Mouse (Mus musculus) MEL (cell line): ENCODE data around the gene Hoxc4. TPM values are rescaled to one million over a fixed set of nuclear protein-coding genes. Genes with fewer than 3 reads are reported as not detected.

ENCODE experiments used
- DNase-seq: peaks from one replicate; pipeline ENCODE4 v3.0.0; 2011; ENCODE audit warnings: low read depth, low spot score
- H3K27ac ChIP-seq: 2 replicates; pipeline ENCODE4 v1.5.1; 2012; ENCODE audit warnings: low read depth, mild to moderate bottlenecking, control low read depth, low read length, moderate library complexity; ENCODE audit not compliant: control insufficient read depth
- H3K27me3 ChIP-seq, 2 experiments: fragments of 150-350 bp in 1 of 2; sonication (generic) in 1 of 2; 2 replicates each; pipeline ENCODE4 v1.6.1; 2012; ENCODE audit warnings: low read length in 2 of 2, mild to moderate bottlenecking in 2 of 2, improper control_type of control experiment in 1 of 2, moderate library complexity in 1 of 2; ENCODE audit not compliant: insufficient read depth in 2 of 2, control insufficient read depth in 1 of 2
- H3K36me3 ChIP-seq, 2 experiments: 2 replicates each; pipeline ENCODE4 v1.6.1; 2012 to 2014; ENCODE audit warnings: low read length in 2 of 2, improper control_type of control experiment in 1 of 2, inconsistent platforms in 1 of 2, mild to moderate bottlenecking in 1 of 2; ENCODE audit not compliant: insufficient read depth in 2 of 2, control insufficient read depth in 1 of 2
- H3K4me1 ChIP-seq, 2 experiments: fragments of 150-350 bp in 1 of 2; sonication (generic) in 1 of 2; 2 replicates each; pipeline ENCODE4 v1.6.1; 2012; ENCODE audit warnings: low read length in 2 of 2, improper control_type of control experiment in 1 of 2, mild to moderate bottlenecking in 1 of 2; ENCODE audit not compliant: insufficient read depth in 2 of 2, control insufficient read depth in 1 of 2
- H3K4me3 ChIP-seq, 2 experiments: fragments of 150-350 bp in 1 of 2; sonication (generic) in 1 of 2; 2 replicates each; pipeline ENCODE4 v1.5.1; 2012; ENCODE audit warnings: low read depth in 2 of 2, low read length in 2 of 2, mild to moderate bottlenecking in 2 of 2, moderate library complexity in 2 of 2, control low read depth in 1 of 2, improper control_type of control experiment in 1 of 2; ENCODE audit not compliant: control insufficient read depth in 1 of 2, insufficient read depth in 1 of 2
- H3K79me2 ChIP-seq: 2 replicates; pipeline ENCODE4 v1.6.1; 2012; ENCODE audit warnings: mild to moderate bottlenecking, low read length, moderate library complexity; ENCODE audit not compliant: control insufficient read depth, poor library complexity, insufficient read depth
- H3K9ac ChIP-seq: 2 replicates; pipeline ENCODE4 v1.6.1; 2012; ENCODE audit warnings: low read depth, mild to moderate bottlenecking, control low read depth, low read length, moderate library complexity; ENCODE audit not compliant: control insufficient read depth, poor library complexity, severe bottlenecking
- H3K9me3 ChIP-seq: fragments of 150-350 bp; sonication (generic); replicated peaks from 2 replicates; pipeline ENCODE4 v1.6.1; 2012; ENCODE audit warnings: mild to moderate bottlenecking, low read length, improper control_type of control experiment, moderate library complexity; ENCODE audit not compliant: insufficient read depth
- BHLHE40 ChIP-seq: IDR thresholded peaks from 2 replicates; pipeline ENCODE4 v1.6.1; 2012; ENCODE audit warnings: low read depth, mild to moderate bottlenecking, inconsistent platforms, low read length, improper control_type of control experiment, borderline replicate concordance
- MAX ChIP-seq: IDR thresholded peaks from 2 replicates; pipeline ENCODE4 v1.6.1; 2011; ENCODE audit warnings: low read length, improper control_type of control experiment
- MAZ ChIP-seq: IDR thresholded peaks from 2 replicates; pipeline ENCODE4 v1.6.1; 2012; ENCODE audit warnings: low read depth, mild to moderate bottlenecking, inconsistent platforms, low read length, improper control_type of control experiment
- MXI1 ChIP-seq: IDR thresholded peaks from 2 replicates; pipeline ENCODE4 v1.6.1; 2011; ENCODE audit warnings: mild to moderate bottlenecking, low read depth, low read length, improper control_type of control experiment
- NELFE ChIP-seq: IDR thresholded peaks from 2 replicates; pipeline ENCODE4 v1.6.1; 2011; ENCODE audit warnings: low read depth, low read length, improper control_type of control experiment
- POLR2A ChIP-seq, 2 experiments: IDR thresholded peaks; 2 replicates each; pipeline ENCODE4 v1.6.1; 2011 to 2012; ENCODE audit warnings: low read length in 2 of 2, mild to moderate bottlenecking in 2 of 2, control low read depth in 1 of 2, improper control_type of control experiment in 1 of 2, low read depth in 1 of 2, moderate library complexity in 1 of 2; ENCODE audit not compliant: control insufficient read depth in 1 of 2, insufficient read depth in 1 of 2, poor library complexity in 1 of 2
- POLR2AphosphoS2 ChIP-seq: IDR thresholded peaks from 2 replicates; pipeline ENCODE4 v1.6.1; 2011; ENCODE audit warnings: low read length, improper control_type of control experiment
- POLR2AphosphoS5 ChIP-seq: IDR thresholded peaks from 2 replicates; pipeline ENCODE4 v1.6.1; 2012; ENCODE audit warnings: low read depth, borderline replicate concordance, mild to moderate bottlenecking, inconsistent platforms, low read length, moderate library complexity, mixed read lengths
- RAD21 ChIP-seq: IDR thresholded peaks from 2 replicates; pipeline ENCODE4 v1.6.1; 2011; ENCODE audit warnings: mild to moderate bottlenecking, low read depth, low read length, improper control_type of control experiment
- SIN3A ChIP-seq: IDR thresholded peaks from 2 replicates; pipeline ENCODE4 v1.6.1; 2012; ENCODE audit warnings: low read length, improper control_type of control experiment, inconsistent platforms
- SMC3 ChIP-seq: IDR thresholded peaks from 2 replicates; pipeline ENCODE4 v1.6.1; 2011; ENCODE audit warnings: low read depth, low read length, improper control_type of control experiment
- TAL1 ChIP-seq: IDR thresholded peaks from 2 replicates; pipeline ENCODE4 v1.6.1; 2012; ENCODE audit warnings: mild to moderate bottlenecking, inconsistent platforms, low read length, moderate library complexity, mixed read lengths
- UBTF ChIP-seq: IDR thresholded peaks from 2 replicates; pipeline ENCODE4 v1.6.1; 2012; ENCODE audit warnings: low read depth, mild to moderate bottlenecking, inconsistent platforms, low read length, improper control_type of control experiment, moderate library complexity, borderline replicate concordance; ENCODE audit not compliant: insufficient read depth
- USF2 ChIP-seq, 2 experiments: IDR thresholded peaks; 2 replicates each; pipeline ENCODE4 v1.6.1; 2011 to 2012; ENCODE audit warnings: improper control_type of control experiment in 2 of 2, low read length in 2 of 2, borderline replicate concordance in 1 of 2, inconsistent platforms in 1 of 2, low read depth in 1 of 2, mild to moderate bottlenecking in 1 of 2; ENCODE audit not compliant: insufficient read depth in 1 of 2
- ZKSCAN1 ChIP-seq: IDR thresholded peaks from 2 replicates; pipeline ENCODE4 v1.6.1; 2012; ENCODE audit warnings: low read depth, mild to moderate bottlenecking, inconsistent platforms, low read length, improper control_type of control experiment, moderate library complexity
- ZMIZ1 ChIP-seq: IDR thresholded peaks from 2 replicates; pipeline ENCODE4 v1.6.1; 2012; ENCODE audit warnings: low read depth, mild to moderate bottlenecking, inconsistent platforms, low read length, improper control_type of control experiment, moderate library complexity
- ZNF384 ChIP-seq: IDR thresholded peaks from 2 replicates; pipeline ENCODE4 v1.6.1; 2012; ENCODE audit warnings: low read depth, mild to moderate bottlenecking, inconsistent platforms, low read length, improper control_type of control experiment
- polyA plus RNA-seq, 2 experiments: library from polyadenylated mRNA; stranded (reverse) in 1 of 2; unstranded in 1 of 2; fragments of >175 nt in 1 of 2; fragments of >200 nt in 1 of 2; gene quantifications; 2 replicates each; pipeline versions ENCODE4 v1.2.1 to v1.2.4; 2012; ENCODE audit warnings: low replicate concordance in 2 of 2, low read depth in 1 of 2; ENCODE audit not compliant: insufficient read length in 2 of 2, insufficient read depth in 1 of 2, missing spikeins in 1 of 2
- total RNA-seq: library from RNA; depleted of rRNA; stranded (reverse); fragments of 300-350 nt; gene quantifications from 2 replicates; pipeline ENCODE4 v1.2.3, GENCODE M21; 2012

The Hoxc4 gene
- total and polyA plus RNA-seq, 3 experiments, result 2.6 to 9.4 TPM; not detected in 1

GRCm38 (mm10) chr15:103015009-103015399 is 3.7 kb upstream of the Hoxc4 start:
- TF ChIP-seq ZMIZ1, result no peak
- no peak for TF ChIP-seq MXI1
- no peak for TF ChIP-seq POLR2AphosphoS5
- no peak for TF ChIP-seq MAZ
- TF ChIP-seq ZNF384, result no peak

GRCm38 (mm10) chr15:103015406-103016166 is 3.1 kb upstream of the Hoxc4 start:
- Histone ChIP-seq H3K4me3 (no peak overlapping the region), H3K9me3 (no peaks in the 10 kb centered on the region), H3K27me3 (no peaks in the 10 kb centered on the region), H3K4me1 (no peaks in the 10 kb centered on the region), H3K79me2 (peaks cover 7% of the 10 kb centered on the region; the same call in 1 of the 2 replicates), H3K36me3 (no peaks in the 10 kb centered on the region), H3K27ac (no peak overlapping the region), H3K9ac (no peak overlapping the region)
- TF ChIP-seq USF2 (IDR thresholded peaks at IDR 0.05; ENCODE audit: borderline replicate concordance in 1 of 2, insufficient read depth in 1 of 2, low read depth in 1 of 2, low read length in 2 of 2) (no peak), MAX (no peak), ZKSCAN1 (no peak), BHLHE40 (no peak), RAD21 (no peak), POLR2A (IDR thresholded peaks at IDR 0.05; ENCODE audit: control insufficient read depth in 1 of 2, insufficient read depth in 1 of 2, low read depth in 1 of 2, low read length in 2 of 2, poor library complexity in 1 of 2) (no peak), SIN3A (no peak), SMC3 (no peak), POLR2AphosphoS2 (no peak), NELFE (no peak), POLR2AphosphoS5 (no peak), MAZ (no peak), UBTF (no peak), TAL1 (no peak)
- no peak for DNase-seq

More at GRCm38 (mm10) chr15:103015009-103015399, 3.7 kb upstream of the Hoxc4 start:
- Histone ChIP-seq H3K36me3 (no peaks in the 10 kb centered on the region), H3K27me3 (no peaks in the 10 kb centered on the region), H3K27ac (no peak overlapping the region), H3K4me3 (no peak overlapping the region), H3K79me2 (peaks cover 7% of the 10 kb centered on the region; the same call in 1 of the 2 replicates), H3K4me1 (0 out of 4 replicates have a peak, but pooled peaks cover 0 to 2% of the 10 kb centered on the region in 2 experiments), H3K9me3 (no peaks in the 10 kb centered on the region), H3K9ac (no peak overlapping the region)
- no peak for DNase-seq
